ENCODE assay signal across 9 mouse cellular contexts in genomic region chr14:37165266-37165926, GRCm38 (mm10). TPM values are rescaled to one million over a fixed set of nuclear protein-coding genes. Genes with fewer than 3 reads are reported as not detected.
A peak's percentile ranks its signal among the peaks of the same experiment; 100 is the strongest.
DNase-seq lines count a peak whose midpoint lies in the region; ATAC-seq and TF ChIP-seq lines count a peak whose summit lies in the region.
"Had no signal": no experiment of that assay in that cellular context is flagged by ENCODE, and none has a peak within 500 bp of the region (broad histone marks: within the 10 kb centered on the region; RNA-seq: fewer than 3 reads in every experiment).

No protein-coding gene starts in this region.

- no peaks in the 10 kb centered on the region for H3K27me3 ChIP-seq in intestine, postnatal 0 days (replicated peaks; ENCODE audit: control insufficient read depth, insufficient read depth, low read length)
- no peaks in the 10 kb centered on the region for H3K27me3 ChIP-seq in intestine, embryonic 15.5 days (replicated peaks)
- H3K27me3 ChIP-seq: limb, embryonic 13.5 days had no signal

- WGBS in intestine, postnatal 0 days, result 45% methylated on average over 1 of the region's 1 CpGs
- WGBS in intestine, embryonic 15.5 days, result 55% methylated on average over 1 of the region's 1 CpGs

- H3K4me1 ChIP-seq in intestine, postnatal 0 days (replicated peaks; ENCODE audit: control insufficient read depth, insufficient read depth, low read length), result no peaks in the 10 kb centered on the region
- no peaks in the 10 kb centered on the region for H3K4me1 ChIP-seq in intestine, embryonic 15.5 days (replicated peaks)
- H3K4me1 ChIP-seq: limb, embryonic 13.5 days had no signal

- no peak for ATAC-seq in intestine, postnatal 0 days
- no peak for ATAC-seq in intestine, embryonic 15.5 days

- DNase-seq in 3134 (ENCODE audit: extremely low read depth, insufficient read length, low spot score), result peak; percentile 8
- DNase-seq in CD4-positive, CD25-positive, alpha-beta regulatory T cell, adult 2 months (ENCODE audit: low read depth, low spot score), result peak; percentile 37
- peak; percentile 29 to 31 for DNase-seq in cerebellum, postnatal 14 days
- peak; percentile 19 for DNase-seq in kidney, postnatal 14 days
- peak; percentile 34 for DNase-seq in naive thymus-derived CD4-positive, alpha-beta T cell, adult 2 months (ENCODE audit: low read depth)
- DNase-seq in spleen, postnatal 4 days (ENCODE audit: low spot score in 2 of 2), result no peak

- no peaks in the 10 kb centered on the region for H3K9me3 ChIP-seq in intestine, postnatal 0 days (ENCODE audit: control insufficient read depth)
- no peaks in the 10 kb centered on the region for H3K9me3 ChIP-seq in intestine, embryonic 15.5 days
- H3K9me3 ChIP-seq: limb, embryonic 13.5 days had no signal

- H3K4me2 ChIP-seq in intestine, postnatal 0 days (replicated peaks; ENCODE audit: low read depth), result no peak overlapping the region
- H3K4me2 ChIP-seq in intestine, embryonic 15.5 days (replicated peaks), result no peak overlapping the region
- H3K4me2 ChIP-seq: limb, embryonic 13.5 days had no signal

- no peak overlapping the region for H3K27ac ChIP-seq in intestine, postnatal 0 days (ENCODE audit: low read depth, low read length)
- no peak overlapping the region for H3K27ac ChIP-seq in intestine, embryonic 15.5 days
- H3K27ac ChIP-seq: limb, embryonic 13.5 days had no signal

- TF ChIP-seq CTCF in intestine, postnatal 0 days (IDR thresholded peaks at IDR 0.05; ENCODE audit: low read depth), result peak; percentile 61

- no peaks in the 10 kb centered on the region for H3K36me3 ChIP-seq in intestine, postnatal 0 days (ENCODE audit: control insufficient read depth, insufficient read depth)
- H3K36me3 ChIP-seq in intestine, embryonic 15.5 days, result no peaks in the 10 kb centered on the region
- H3K36me3 ChIP-seq: limb, embryonic 13.5 days had no signal

- no peak overlapping the region for H3K9ac ChIP-seq in intestine, postnatal 0 days (ENCODE audit: low read depth, low read length)
- H3K9ac ChIP-seq in intestine, embryonic 15.5 days, result no peak overlapping the region
- H3K9ac ChIP-seq: limb, embryonic 13.5 days had no signal

- H3K4me3 ChIP-seq in intestine, postnatal 0 days (ENCODE audit: low read depth, low read length), result no peak overlapping the region
- no peak overlapping the region for H3K4me3 ChIP-seq in intestine, embryonic 15.5 days (replicated peaks)
- H3K4me3 ChIP-seq: limb, embryonic 13.5 days had no signal

RNA-seq across cellular contexts. Expression of gene Ghitm, which starts 30.3 kb away (rescaled TPM):
- polyA plus RNA-seq in intestine, postnatal 0 days (2015; fragmentation: Nextera tagmentation; extraction: Ambion mirVana), result 278 and 283 TPM in 2 replicates
- 300 and 309 TPM in 2 replicates for polyA plus RNA-seq in intestine, embryonic 15.5 days (2015; fragmentation: Nextera tagmentation; extraction: Ambion mirVana)

RNA-seq across cellular contexts. Expression of gene 2610528A11Rik, which starts 51.6 kb away (rescaled TPM):
- 10.5 and 45.5 TPM in 2 replicates for polyA plus RNA-seq in intestine, postnatal 0 days (2015; fragmentation: Nextera tagmentation; extraction: Ambion mirVana)
- 59.3 and 59.7 TPM in 2 replicates for polyA plus RNA-seq in intestine, embryonic 15.5 days (2015; fragmentation: Nextera tagmentation; extraction: Ambion mirVana)

Comparison
In these comparisons a context has a peak if more than half of its experiments do, and no peak if none do; other contexts are left out.
1. DNase-seq: peak in 3134 (single experiment), CD4-positive, CD25-positive, alpha-beta regulatory T cell, adult 2 months (single experiment), cerebellum, postnatal 14 days (2 of 2), kidney, postnatal 14 days (single experiment) and naive thymus-derived CD4-positive, alpha-beta T cell, adult 2 months (single experiment); none in spleen, postnatal 4 days (0 of 2).